Mouse (Mus musculus) forebrain, embryonic 11.5 days (tissue): ENCODE results near the gene Hdx. TPM values are rescaled to one million over a fixed set of nuclear protein-coding genes. Genes with fewer than 3 reads are reported as not detected.

Source experiments
- ATAC-seq: fragments of 200-750 bp; cut with Nextera tagmentation; replicated peaks from 2 replicates; pipeline ENCODE4 v1.8.0; 2017; ENCODE audit warnings: moderate TSS enrichment; ENCODE audit not compliant: low FRiP score
- DNase-seq: peaks from one replicate; pipeline ENCODE4 v3.0.0-alpha.2; 2017; ENCODE audit warnings: low spot score
- H3K27ac ChIP-seq: fragments of 300-500 bp; sonication (generic); 2 replicates; pipeline ENCODE4 v1.5.1; 2014; ENCODE audit warnings: low read depth, low read length
- H3K27me3 ChIP-seq: fragments of 300-500 bp; sonication (generic); 2 replicates; pipeline ENCODE4 v1.6.1; 2014; ENCODE audit warnings: mild to moderate bottlenecking, low read length, mixed read lengths; ENCODE audit not compliant: control insufficient read depth, insufficient read depth
- H3K36me3 ChIP-seq: fragments of 300-500 bp; sonication (generic); 2 replicates; pipeline ENCODE4 v1.6.1; 2014; ENCODE audit warnings: mild to moderate bottlenecking, low read length, moderate library complexity, mixed read lengths; ENCODE audit not compliant: control insufficient read depth, insufficient read depth
- H3K4me1 ChIP-seq: fragments of 300-500 bp; sonication (generic); replicated peaks from 2 replicates; pipeline ENCODE4 v1.6.1; 2014; ENCODE audit warnings: low read length, mixed read lengths; ENCODE audit not compliant: control insufficient read depth, insufficient read depth
- H3K4me2 ChIP-seq: fragments of 300-500 bp; sonication (generic); 2 replicates; pipeline ENCODE4 v1.6.1; 2014; ENCODE audit warnings: low read depth, mild to moderate bottlenecking, low read length, moderate library complexity, mixed read lengths; ENCODE audit not compliant: severe bottlenecking
- H3K4me3 ChIP-seq: fragments of 300-500 bp; sonication (generic); 2 replicates; pipeline ENCODE4 v1.5.1; 2014; ENCODE audit warnings: low read depth, low read length
- H3K9ac ChIP-seq: fragments of 300-500 bp; sonication (generic); 2 replicates; pipeline ENCODE4 v1.6.1; 2014; ENCODE audit warnings: low read length
- H3K9me3 ChIP-seq: fragments of 300-500 bp; sonication (generic); 2 replicates; pipeline ENCODE4 v1.6.1; 2016; ENCODE audit warnings: low read length, mixed read lengths; ENCODE audit not compliant: control insufficient read depth
- WGBS: fragments of 180-500 bp; shearing (Covaris S2); extraction: QIAGEN DNeasy Blood & Tissue Kit; methylation state at CpG from one replicate; pipeline ENCODE4 v1.1.7; 2014; 5-methylcytosine and 5-hydroxymethylcytosine counted together
- polyA plus RNA-seq: library from polyadenylated mRNA; unstranded; fragments of >200 nt; fragmentation: Nextera tagmentation; extraction: Ambion mirVana; gene quantifications from 2 replicates; pipeline ENCODE4 v1.2.1, GENCODE M21; 2014

Gene Hdx
- polyA plus RNA-seq: 2.1 and 2.3 TPM in 2 replicates

DNA sequence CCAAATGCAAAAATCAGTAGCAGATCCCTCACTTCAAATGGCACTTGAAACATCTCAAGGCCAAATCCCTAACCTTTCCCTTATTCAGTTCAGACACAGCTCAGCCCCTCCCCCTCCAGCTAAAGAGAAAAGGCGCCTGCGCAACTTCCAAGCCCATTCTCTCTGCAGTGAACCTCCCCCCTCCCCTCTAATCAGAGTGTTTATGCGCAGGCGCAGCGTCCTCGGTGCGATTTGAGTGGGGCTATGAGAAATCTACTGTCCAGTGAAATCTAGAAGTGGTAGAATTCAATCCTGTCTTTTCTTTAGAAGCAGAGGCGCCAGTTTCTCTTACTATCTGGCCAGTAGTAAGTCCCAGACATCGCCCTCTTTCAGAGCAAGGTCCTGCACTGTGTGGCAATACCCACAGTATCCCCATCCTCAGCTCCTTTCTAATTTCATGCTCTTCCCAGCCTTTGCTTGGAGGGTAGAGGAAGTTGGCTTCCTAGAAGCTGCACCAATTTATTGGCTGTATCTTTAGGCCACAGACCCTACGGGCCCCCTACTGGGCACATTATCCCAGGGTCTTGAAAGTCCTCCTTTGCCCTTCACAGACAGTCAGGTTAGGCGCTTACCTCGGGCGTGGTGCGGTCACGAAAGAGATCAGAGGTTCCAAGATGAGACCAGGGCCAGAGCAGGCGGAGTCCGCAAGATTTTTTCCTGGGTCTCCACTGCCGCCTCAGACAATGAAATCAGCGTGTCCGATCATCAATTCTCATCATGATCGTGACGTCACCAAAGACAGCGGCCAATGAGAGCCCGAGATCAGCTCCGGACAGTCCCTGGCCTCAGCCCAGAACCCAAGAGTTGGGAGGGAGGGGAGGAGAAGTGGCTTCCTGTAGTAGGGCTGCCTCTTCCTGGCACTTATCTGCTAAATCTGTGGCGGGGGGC, at the start of gene Hdx:
Hdx (minus strand) TSS at position 724 of the 927 bp plus-strand sequence.
- H3K4me3 ChIP-seq: peak within 1 kb of the TSS; percentile 42
- no peaks in the 10 kb centered on the region for H3K27me3 ChIP-seq
- 16% methylated on average over 26 of the region's 26 CpGs for WGBS
- peak within 1 kb of the TSS; percentile 37; the same call in 1 of the 2 replicates for H3K27ac ChIP-seq
- DNase-seq: peak; percentile 82
- ATAC-seq: peak; percentile 96
- peak within 1 kb of the TSS; percentile 52 for H3K4me2 ChIP-seq
- no peaks in the 10 kb centered on the region for H3K36me3 ChIP-seq
- H3K9ac ChIP-seq: peak within 1 kb of the TSS; percentile 60
- H3K9me3 ChIP-seq: no peaks in the 10 kb centered on the region
- H3K4me1 ChIP-seq: no peaks in the 10 kb centered on the region

- Histone ChIP-seq H3K27ac (no peak overlapping the region), H3K27me3 (no peaks in the 10 kb centered on the region), H3K36me3 (no peaks in the 10 kb centered on the region), H3K9ac (no peak overlapping the region), H3K4me3 (no peak overlapping the region), H3K4me1 (no peaks in the 10 kb centered on the region), H3K4me2 (no peak overlapping the region), H3K9me3 (no peaks in the 10 kb centered on the region)
- no peak for ATAC-seq
- DNase-seq: no peak
- WGBS: 61% methylated on average over 3 of the region's 3 CpGs
Observed at GRCm38 (mm10) chrX:111685665-111686064, 11.2 kb downstream of the Hdx start.

DNA sequence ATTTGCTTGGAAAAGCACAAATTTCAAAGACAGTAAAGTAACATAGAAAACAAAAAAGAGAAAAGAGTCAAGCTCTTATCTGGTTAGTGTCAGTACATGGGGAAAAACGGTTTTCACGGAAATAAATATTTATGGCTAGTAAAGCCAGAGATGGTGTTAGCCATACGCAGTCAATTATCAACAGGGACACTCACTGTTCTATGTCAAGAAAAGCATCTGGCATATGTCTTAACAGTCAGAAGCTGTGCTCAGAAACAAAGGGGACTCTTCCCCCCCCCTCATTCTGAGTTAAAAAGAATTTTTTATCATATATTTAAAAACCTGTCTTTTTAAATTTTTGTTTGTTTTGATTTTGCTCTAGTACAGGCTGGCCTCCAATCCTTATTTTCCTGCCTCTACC, 25.2 kb downstream of the Hdx start:
- H3K9me3 ChIP-seq: no peaks in the 10 kb centered on the region
- H3K27me3 ChIP-seq: no peaks in the 10 kb centered on the region
- H3K4me1 ChIP-seq: no peaks in the 10 kb centered on the region
- WGBS: 82% methylated on average over 3 of the region's 3 CpGs
- ATAC-seq (no peak), DNase-seq (no peak)
- H3K27ac ChIP-seq: no peak overlapping the region
- H3K36me3 ChIP-seq: no peaks in the 10 kb centered on the region
- no peak overlapping the region for H3K9ac ChIP-seq
- H3K4me2 ChIP-seq: no peak overlapping the region
- H3K4me3 ChIP-seq: no peak overlapping the region

- Histone ChIP-seq H3K9me3 (no peaks in the 10 kb centered on the region), H3K4me1 (no peaks in the 10 kb centered on the region), H3K27me3 (no peaks in the 10 kb centered on the region), H3K36me3 (no peaks in the 10 kb centered on the region), H3K9ac (no peak overlapping the region), H3K4me3 (no peak overlapping the region), H3K27ac (no peak overlapping the region), H3K4me2 (no peak overlapping the region)
- 84% methylated on average over 5 of the region's 5 CpGs for WGBS
- no peak for DNase-seq
- ATAC-seq: no peak
Observed at GRCm38 (mm10) chrX:111660381-111660780, 36.5 kb downstream of the Hdx start.

DNA sequence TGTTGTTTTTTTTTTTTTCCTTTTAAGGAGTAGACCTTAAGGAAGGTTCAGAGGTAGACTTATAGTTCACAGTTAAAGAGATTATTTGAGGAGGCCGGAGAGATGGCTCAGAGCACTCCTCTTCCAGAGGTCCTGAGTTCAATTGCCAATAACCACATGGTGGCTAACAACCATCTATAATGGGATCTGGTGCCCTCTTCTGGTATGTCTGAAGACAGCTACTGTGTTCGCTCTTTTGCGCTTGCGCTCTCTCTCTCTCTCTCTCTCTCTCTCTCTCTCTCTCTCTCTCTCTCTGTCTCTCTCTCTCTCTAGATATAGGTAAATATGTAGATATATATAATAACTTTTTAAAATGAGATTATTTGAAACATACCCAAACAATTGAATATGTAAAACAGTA, 38.2 kb downstream of the Hdx start:
- H3K4me1 ChIP-seq: no peaks in the 10 kb centered on the region
- H3K27ac ChIP-seq: no peak overlapping the region
- H3K9ac ChIP-seq: no peak overlapping the region
- no peaks in the 10 kb centered on the region for H3K36me3 ChIP-seq
- H3K4me3 ChIP-seq: no peak overlapping the region
- H3K27me3 ChIP-seq: no peaks in the 10 kb centered on the region
- ATAC-seq (no peak), DNase-seq (no peak)
- no peak overlapping the region for H3K4me2 ChIP-seq
- no peaks in the 10 kb centered on the region for H3K9me3 ChIP-seq
- 95% methylated on average over 4 of the region's 4 CpGs for WGBS

DNA sequence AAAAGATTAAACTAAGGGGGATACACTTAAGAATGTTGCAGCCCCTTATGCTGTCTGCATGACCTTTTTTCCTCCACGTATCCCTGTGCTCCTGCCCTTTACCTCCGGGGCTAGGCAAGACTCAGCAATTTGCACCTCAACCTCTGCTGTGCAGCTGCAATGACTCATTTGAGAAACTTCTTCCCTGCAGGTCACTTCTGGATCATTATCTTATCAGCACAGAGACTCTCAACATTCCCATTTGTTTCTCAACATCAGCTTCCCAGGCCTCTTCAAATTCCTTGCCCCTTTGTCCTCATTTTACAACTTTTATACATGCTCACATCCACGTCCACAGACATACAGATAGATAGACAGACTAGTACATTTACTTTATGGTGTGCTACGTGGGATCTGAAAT, 51.9 kb downstream of the Hdx start:
- Histone ChIP-seq H3K36me3 (no peaks in the 10 kb centered on the region), H3K9me3 (no peaks in the 10 kb centered on the region), H3K9ac (no peak overlapping the region), H3K4me3 (no peak overlapping the region), H3K27ac (no peak overlapping the region), H3K4me2 (no peak overlapping the region), H3K4me1 (no peaks in the 10 kb centered on the region), H3K27me3 (no peaks in the 10 kb centered on the region)
- DNase-seq: no peak
- WGBS: 87% methylated on average over 4 of the region's 4 CpGs
- no peak for ATAC-seq

GRCm38 (mm10) chrX:111640616-111641015, 56.3 kb downstream of the Hdx start:
- Histone ChIP-seq H3K4me1 (no peaks in the 10 kb centered on the region), H3K9ac (no peak overlapping the region), H3K4me2 (no peak overlapping the region), H3K4me3 (no peak overlapping the region), H3K27me3 (no peaks in the 10 kb centered on the region), H3K27ac (no peak overlapping the region), H3K36me3 (no peaks in the 10 kb centered on the region), H3K9me3 (no peaks in the 10 kb centered on the region)
- WGBS: 90% methylated on average over 5 of the region's 5 CpGs
- ATAC-seq (no peak), DNase-seq (no peak)

- H3K27ac ChIP-seq: no peak overlapping the region
- no peaks in the 10 kb centered on the region for H3K9me3 ChIP-seq
- ATAC-seq (peak; percentile 77), DNase-seq (no peak)
- H3K36me3 ChIP-seq: no peaks in the 10 kb centered on the region
- H3K4me3 ChIP-seq: no peak overlapping the region
- no peak overlapping the region for H3K9ac ChIP-seq
- no peaks in the 10 kb centered on the region for H3K27me3 ChIP-seq
- no peaks in the 10 kb centered on the region for H3K4me1 ChIP-seq
- 34% methylated on average over 2 of the region's 2 CpGs for WGBS
- H3K4me2 ChIP-seq: no peak overlapping the region
Observed at GRCm38 (mm10) chrX:111597631-111598161, 99.2 kb downstream of the Hdx start.
